Comparison of ENCODE assay signal across 8 mouse cellular contexts in the genomic region with DNA sequence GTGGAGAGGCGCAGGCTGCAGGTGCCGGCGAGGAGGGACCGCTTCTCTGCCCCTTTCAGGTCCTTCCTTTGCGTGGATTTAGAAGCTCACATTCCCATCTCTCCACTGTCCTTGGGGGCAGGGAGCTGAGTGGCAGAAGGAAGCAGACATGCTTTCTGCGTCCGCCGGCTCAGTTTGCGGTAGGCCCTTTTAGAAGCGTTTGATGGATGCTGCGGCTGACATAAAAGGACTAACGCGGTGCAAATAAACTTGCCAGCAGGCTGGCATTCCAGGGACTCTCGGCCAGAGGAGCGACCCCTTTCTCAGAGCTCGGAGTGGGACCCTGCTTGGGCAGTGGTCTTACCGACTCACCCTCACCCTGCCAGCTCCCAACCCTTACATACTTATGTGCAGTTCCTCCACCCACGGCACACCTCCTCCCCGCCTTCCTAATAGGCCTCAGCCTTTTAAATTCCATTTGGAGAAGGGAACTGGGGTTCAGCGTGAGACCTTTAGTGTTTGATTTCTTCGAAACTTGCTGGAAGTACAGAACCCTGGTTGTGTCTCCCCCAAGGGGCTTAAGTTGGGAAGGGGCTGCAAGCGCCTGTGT. TPM values are rescaled to one million over a fixed set of nuclear protein-coding genes. Genes with fewer than 3 reads are reported as not detected.
DNase-seq lines count a peak whose midpoint lies in the region; ATAC-seq lines count a peak whose summit lies in the region.

No protein-coding gene starts in this region.

- peak; percentile 45 for DNase-seq in embryo, embryonic 10.5 days (ENCODE audit: low spot score)
- DNase-seq in embryo, embryonic 10 days (ENCODE audit: low spot score), result no peak
- DNase-seq in urinary bladder, postnatal 25 days (ENCODE audit: low spot score), result peak; percentile 12
- no peak for DNase-seq in urinary bladder, adult 2 months (ENCODE audit: low spot score)
- DNase-seq in intestine, embryonic 14.5 days (ENCODE audit: low spot score), result no peak
- DNase-seq in spleen, postnatal 14 days (ENCODE audit: low spot score in 2 of 2), result no peak
- DNase-seq in right cerebral cortex, postnatal 25 days, result no peak

- 3% methylated on average over 22 of the region's 22 CpGs for WGBS in intestine, embryonic 14.5 days
- WGBS in midbrain, embryonic 16.5 days, result 2% methylated on average over 22 of the region's 22 CpGs

- peak overlapping the region; percentile 60 for H3K9ac ChIP-seq in intestine, embryonic 14.5 days (ENCODE audit: low read length)
- peak overlapping the region; percentile 90 for H3K9ac ChIP-seq in midbrain, embryonic 16.5 days (ENCODE audit: low read depth, low read length)

- no peak for ATAC-seq in intestine, embryonic 14.5 days (replicated peaks; ENCODE audit: low FRiP score, low TSS enrichment, low read depth)
- peak; percentile 63; the same call in 1 of the 2 replicates for ATAC-seq in midbrain, embryonic 16.5 days

- H3K4me2 ChIP-seq in intestine, embryonic 14.5 days (ENCODE audit: low read length), result peak overlapping the region; percentile 70
- peak overlapping the region; percentile 78 for H3K4me2 ChIP-seq in midbrain, embryonic 16.5 days (ENCODE audit: low read length)

- H3K27ac ChIP-seq in intestine, embryonic 14.5 days (ENCODE audit: low read depth), result peak overlapping the region; percentile 80
- H3K27ac ChIP-seq in midbrain, embryonic 16.5 days (ENCODE audit: low read length), result peak overlapping the region; percentile 90

- H3K4me3 ChIP-seq in intestine, embryonic 14.5 days (ENCODE audit: low read depth, low read length), result peak overlapping the region; percentile 65
- H3K4me3 ChIP-seq in midbrain, embryonic 16.5 days (ENCODE audit: low read depth, low read length), result peak overlapping the region; percentile 82

- H3K27me3 ChIP-seq in intestine, embryonic 14.5 days (replicated peaks; ENCODE audit: control insufficient read depth, insufficient read depth, low read length), result no peaks in the 10 kb centered on the region
- no peaks in the 10 kb centered on the region for H3K27me3 ChIP-seq in midbrain, embryonic 16.5 days (ENCODE audit: control insufficient read depth, insufficient read depth, low read depth, low read length)

- H3K36me3 ChIP-seq in intestine, embryonic 14.5 days (ENCODE audit: control insufficient read depth, insufficient read depth, low read length), result no peaks in the 10 kb centered on the region
- no peaks in the 10 kb centered on the region for H3K36me3 ChIP-seq in midbrain, embryonic 16.5 days (ENCODE audit: control insufficient read depth, insufficient read depth, low read length)

- H3K9me3 ChIP-seq in intestine, embryonic 14.5 days (ENCODE audit: control insufficient read depth, low read length), result no peaks in the 10 kb centered on the region
- no peaks in the 10 kb centered on the region for H3K9me3 ChIP-seq in midbrain, embryonic 16.5 days (replicated peaks; ENCODE audit: control insufficient read depth, low read length, poor library complexity, severe bottlenecking)

- peaks cover 11% of the 10 kb centered on the region for H3K4me1 ChIP-seq in intestine, embryonic 14.5 days (replicated peaks; ENCODE audit: control insufficient read depth, insufficient read depth, low read length)
- H3K4me1 ChIP-seq in midbrain, embryonic 16.5 days (ENCODE audit: control insufficient read depth, insufficient read depth, low read length), result peaks cover 24% of the 10 kb centered on the region

RNA-seq across cellular contexts. Expression of gene Gnb5, which starts 8.5 kb away (rescaled TPM):
- polyA plus RNA-seq in urinary bladder, adult 2 months (2012; rRNA removed), result 17.6 and 20.6 TPM in 2 replicates
- 25.5 and 26.8 TPM in 2 replicates for polyA plus RNA-seq in intestine, embryonic 14.5 days (2014; fragmentation: Nextera tagmentation; extraction: Ambion mirVana)
- 69.7 and 78.1 TPM in 2 replicates for polyA plus RNA-seq in midbrain, embryonic 16.5 days (2015; fragmentation: Nextera tagmentation; extraction: Ambion mirVana)

RNA-seq across cellular contexts. Expression of gene Bcl2l10, which starts 32.9 kb away (rescaled TPM):
- 0.06 and 0.12 TPM in 2 replicates for polyA plus RNA-seq in urinary bladder, adult 2 months (2012; rRNA removed)
- polyA plus RNA-seq in intestine, embryonic 14.5 days (2014; fragmentation: Nextera tagmentation; extraction: Ambion mirVana), result not detected in 2 replicates
- not detected in 2 replicates for polyA plus RNA-seq in midbrain, embryonic 16.5 days (2015; fragmentation: Nextera tagmentation; extraction: Ambion mirVana)

Comparison
In these comparisons a context has a peak if more than half of its experiments do, and no peak if none do; other contexts are left out.
1. DNase-seq: peak in embryo, embryonic 10.5 days (single experiment) and urinary bladder, postnatal 25 days (single experiment); none in embryo, embryonic 10 days (single experiment), urinary bladder, adult 2 months (single experiment), intestine, embryonic 14.5 days (single experiment), spleen, postnatal 14 days (0 of 2) and right cerebral cortex, postnatal 25 days (single experiment).